ENCODE assay signal across 23 mouse cellular contexts in the genomic region with DNA sequence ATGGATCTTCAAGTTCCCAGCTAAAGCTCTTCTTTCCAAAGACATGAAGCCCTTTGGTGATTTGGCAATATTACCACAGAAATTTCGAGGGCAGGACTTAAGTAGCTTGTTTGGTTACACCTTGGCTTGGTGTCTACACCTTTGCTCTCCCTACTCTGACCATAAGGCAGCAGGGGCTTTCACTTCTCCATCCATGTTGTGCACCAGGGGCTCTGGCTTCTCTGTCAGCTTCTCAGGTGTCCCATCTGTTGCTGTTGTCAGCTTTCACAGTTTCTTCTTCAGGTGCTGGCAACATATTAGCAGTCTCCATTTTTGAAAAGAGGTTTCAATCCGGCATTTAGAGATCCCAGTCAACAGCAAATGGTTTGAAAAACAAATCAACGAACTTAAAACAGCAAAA.
"Had no signal": no experiment of that assay in that cellular context is flagged by ENCODE, and none has a peak within 500 bp of the region (broad histone marks: within the 10 kb centered on the region; RNA-seq: fewer than 3 reads in every experiment).

No protein-coding gene starts in this region.

- H3K27me3 ChIP-seq: liver, embryonic 12.5 days; liver, embryonic 15.5 days; lung, embryonic 15.5 days; midbrain, embryonic 13.5 days; neural tube, embryonic 13.5 days; stomach, embryonic 15.5 days had no signal

- H3K4me1 ChIP-seq: limb, embryonic 10.5 days; limb, embryonic 13.5 days; liver, embryonic 12.5 days; liver, embryonic 15.5 days; lung, embryonic 15.5 days; midbrain, embryonic 10.5 days; midbrain, embryonic 13.5 days; neural tube, embryonic 13.5 days; stomach, embryonic 15.5 days had no signal

- H3K27ac ChIP-seq: kidney, postnatal 0 days; layer of hippocampus, adult 2 months; limb, embryonic 10.5 days; limb, embryonic 13.5 days; liver, embryonic 12.5 days; liver, embryonic 15.5 days; lung, embryonic 15.5 days; midbrain, embryonic 10.5 days; midbrain, embryonic 13.5 days; neural tube, embryonic 13.5 days; stomach, embryonic 15.5 days had no signal

- DNase-seq: kidney, postnatal 25 days; layer of hippocampus, adult 9-11 months; liver; lung, adult 18-20 months; lung, postnatal 10 days; lung, postnatal 36 days; retina, postnatal 1 day; right cerebral cortex, postnatal 25 days; spleen, adult 18-20 months; thymus, postnatal 25 days had no signal

- H3K4me3 ChIP-seq: layer of hippocampus, adult 2 months; limb, embryonic 10.5 days; limb, embryonic 13.5 days; liver, embryonic 12.5 days; liver, embryonic 15.5 days; lung, embryonic 15.5 days; megakaryocyte, embryonic 14.5 days; midbrain, embryonic 10.5 days; midbrain, embryonic 13.5 days; myocyte; neural tube, embryonic 13.5 days; stomach, embryonic 15.5 days had no signal
